Mouse (Mus musculus) thymus, adult 2 months (tissue): ENCODE measurements around the gene Traf3. TPM values are rescaled to one million over a fixed set of nuclear protein-coding genes. Genes with fewer than 3 reads are reported as not detected.

Experiments used
- DNase-seq: peaks from one replicate; pipeline ENCODE4 v3.0.0; 2021
- H3K27ac ChIP-seq: fragments of 200-500 bp; 2 replicates; pipeline ENCODE4 v1.5.1; 2012; ENCODE audit warnings: low read length, control low read depth; ENCODE audit not compliant: control insufficient read depth, insufficient read depth
- H3K27me3 ChIP-seq: fragments of 200-500 bp; 2 replicates; pipeline ENCODE4 v1.6.1; 2012; ENCODE audit warnings: mild to moderate bottlenecking, low read length, moderate library complexity, mixed read lengths; ENCODE audit not compliant: control insufficient read depth, insufficient read depth
- H3K36me3 ChIP-seq: fragments of 200-500 bp; 2 replicates; pipeline ENCODE4 v1.6.1; 2012; ENCODE audit warnings: mild to moderate bottlenecking, low read length, moderate library complexity; ENCODE audit not compliant: control insufficient read depth, insufficient read depth
- H3K4me1 ChIP-seq: fragments of 200-500 bp; replicated peaks from 2 replicates; pipeline ENCODE4 v1.6.1; 2012; ENCODE audit warnings: low read length; ENCODE audit not compliant: control insufficient read depth, insufficient read depth
- H3K4me3 ChIP-seq: fragments of 200-500 bp; 2 replicates; pipeline ENCODE4 v1.5.1; 2012; ENCODE audit warnings: mild to moderate bottlenecking, low read length, control low read depth, moderate library complexity; ENCODE audit not compliant: control insufficient read depth, insufficient read depth
- CTCF ChIP-seq: fragments of 200-500 bp; IDR thresholded peaks from 2 replicates; pipeline ENCODE4 v1.5.1; 2012; ENCODE audit warnings: mild to moderate bottlenecking, control low read depth, low read length, moderate library complexity, borderline replicate concordance; ENCODE audit not compliant: control insufficient read depth, poor library complexity, insufficient read depth; ENCODE audit errors: extremely low read depth
- POLR2A ChIP-seq: fragments of 200-500 bp; IDR thresholded peaks from 2 replicates; pipeline ENCODE4 v1.6.1; 2012; ENCODE audit warnings: mild to moderate bottlenecking, low read length, control low read depth, moderate library complexity; ENCODE audit not compliant: control insufficient read depth, poor library complexity, insufficient read depth; ENCODE audit errors: extremely low read depth
- WGBS: fragments of 180-500 bp; shearing (Covaris S2); methylation state at CpG from one replicate; pipeline ENCODE4 v1.1.7; 2018; 5-methylcytosine and 5-hydroxymethylcytosine counted together
- polyA plus RNA-seq: library from polyadenylated mRNA; depleted of rRNA; stranded (reverse); fragments of >200 nt; gene quantifications from 2 replicates; pipeline ENCODE4 v1.2.3, GENCODE M21; 2012

Gene Traf3
- polyA plus RNA-seq, 1 experiment = 40.2 TPM

DNA sequence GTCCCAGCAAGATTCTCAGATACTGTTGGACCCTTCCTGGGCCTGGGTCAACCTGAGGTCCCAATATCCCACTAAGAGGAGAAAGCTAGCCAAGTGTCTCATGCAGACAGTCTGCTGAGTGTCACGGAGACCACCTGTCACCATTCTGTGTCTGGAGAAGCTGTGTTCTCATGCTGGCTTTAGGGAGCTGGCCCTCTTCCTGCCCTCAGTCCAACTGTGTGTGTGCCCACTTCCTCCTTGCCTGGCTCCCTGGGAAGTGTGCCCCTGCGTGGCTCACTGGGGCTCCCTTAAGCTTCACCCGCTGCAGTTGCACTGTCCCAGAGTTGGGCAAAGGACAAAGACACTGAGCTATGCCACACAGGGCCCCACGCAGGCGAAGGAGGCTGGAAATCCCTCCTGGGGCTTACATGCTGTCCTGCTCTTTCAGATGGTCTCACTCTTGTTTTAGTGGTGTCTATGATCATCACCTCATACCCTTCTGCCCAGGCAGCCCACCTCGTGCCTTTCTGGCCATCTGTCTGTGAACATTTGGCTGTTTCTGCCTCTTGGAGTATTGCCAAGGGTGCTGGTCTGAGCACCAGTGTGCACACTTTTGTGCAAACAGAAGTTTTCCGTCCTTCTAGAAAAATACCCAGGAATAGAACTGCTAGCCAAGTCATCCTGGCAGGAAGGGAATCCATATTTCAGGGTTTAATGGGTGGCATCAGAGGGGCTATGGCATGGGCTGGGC is 13.0 kb upstream of the Traf3 start:
- 40% methylated on average over 7 of the region's 7 CpGs for WGBS
- H3K4me3 ChIP-seq = no peak overlapping the region
- no peaks in the 10 kb centered on the region for H3K36me3 ChIP-seq
- H3K27ac ChIP-seq = no peak overlapping the region
- no peak for DNase-seq
- TF ChIP-seq CTCF (no peak), POLR2A (no peak)
- H3K4me1 ChIP-seq = peaks cover 12% of the 10 kb centered on the region; the same call in 1 of the 2 replicates
- H3K27me3 ChIP-seq = no peaks in the 10 kb centered on the region

DNA sequence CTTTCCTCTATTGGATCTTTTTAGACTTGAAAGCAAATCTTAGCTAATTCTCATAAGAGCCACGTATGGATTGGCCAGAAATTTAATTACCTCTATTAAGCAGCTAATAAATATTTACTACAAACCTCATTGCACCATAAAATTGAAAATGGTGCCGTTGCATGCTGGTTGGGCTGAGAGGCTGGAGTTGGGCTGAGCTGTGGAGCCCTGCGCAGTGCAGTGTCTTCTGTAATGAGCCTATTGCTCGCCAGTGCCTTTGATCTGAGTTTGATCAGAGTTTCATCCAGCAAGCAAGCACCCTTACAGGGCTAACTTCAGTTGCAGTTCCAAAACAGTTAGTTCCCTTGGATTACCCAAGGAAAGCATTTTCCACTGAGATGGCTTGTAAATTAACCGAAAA is 12.2 kb upstream of the Traf3 start:
- H3K4me1 ChIP-seq = peaks cover 14% of the 10 kb centered on the region; the same call in 1 of the 2 replicates
- H3K4me3 ChIP-seq = no peak overlapping the region
- DNase-seq = no peak
- WGBS = 89% methylated on average over 5 of the region's 5 CpGs
- no peaks in the 10 kb centered on the region for H3K36me3 ChIP-seq
- no peak overlapping the region for H3K27ac ChIP-seq
- no peak for TF ChIP-seq POLR2A
- TF ChIP-seq CTCF = no peak
- H3K27me3 ChIP-seq = no peaks in the 10 kb centered on the region

DNA sequence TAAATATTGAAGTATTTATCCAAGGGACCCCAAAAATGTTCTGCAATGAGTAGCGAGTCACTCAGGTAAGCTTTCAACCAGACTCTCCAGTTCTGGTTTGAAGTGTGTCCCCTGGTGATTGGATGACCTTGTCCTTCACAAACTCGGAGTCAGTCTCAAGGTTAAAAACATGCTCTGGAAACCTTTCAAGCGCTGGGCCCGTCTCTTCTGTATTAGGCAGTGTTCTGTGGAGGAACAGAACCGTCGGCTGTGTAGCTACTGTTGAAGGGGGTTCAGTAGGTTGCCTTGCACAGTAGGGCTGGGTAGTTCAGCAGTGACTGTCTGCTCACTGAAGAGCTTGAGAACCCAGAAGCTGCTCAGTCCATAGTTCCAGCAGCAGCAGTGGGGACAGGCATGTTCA is 11.5 kb upstream of the Traf3 start:
- H3K36me3 ChIP-seq = no peaks in the 10 kb centered on the region
- H3K4me3 ChIP-seq = no peak overlapping the region
- TF ChIP-seq CTCF (no peak), POLR2A (no peak)
- 98% methylated on average over 6 of the region's 6 CpGs for WGBS
- no peaks in the 10 kb centered on the region for H3K27me3 ChIP-seq
- peaks cover 15% of the 10 kb centered on the region for H3K4me1 ChIP-seq
- DNase-seq = no peak
- no peak overlapping the region for H3K27ac ChIP-seq

DNA sequence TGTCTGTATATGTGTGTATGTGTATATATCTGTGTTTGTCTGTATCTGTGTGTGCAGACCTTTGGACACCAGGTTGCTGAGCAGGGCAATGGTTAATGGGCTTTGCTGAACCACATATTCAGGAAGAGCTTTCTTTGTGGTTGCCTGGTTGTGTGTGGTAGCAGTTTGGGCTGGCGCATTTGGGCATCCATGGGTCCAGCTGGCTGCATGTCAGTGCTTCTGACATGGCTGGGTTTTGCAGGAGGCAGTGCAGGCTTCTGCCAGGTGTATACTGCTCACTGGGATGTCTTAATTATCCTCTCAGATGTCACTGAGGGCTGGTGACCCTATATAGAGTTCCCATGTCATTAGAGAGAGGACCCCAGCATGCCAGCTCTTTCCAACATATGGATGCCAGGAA is 10.4 kb upstream of the Traf3 start:
- no peak for DNase-seq
- H3K27me3 ChIP-seq = no peaks in the 10 kb centered on the region
- no peak overlapping the region for H3K4me3 ChIP-seq
- no peak for TF ChIP-seq POLR2A
- no peak for TF ChIP-seq CTCF
- no peak overlapping the region for H3K27ac ChIP-seq
- 78% methylated on average over 1 of the region's 1 CpGs for WGBS
- H3K36me3 ChIP-seq = no peaks in the 10 kb centered on the region
- H3K4me1 ChIP-seq = peaks cover 20% of the 10 kb centered on the region

DNA sequence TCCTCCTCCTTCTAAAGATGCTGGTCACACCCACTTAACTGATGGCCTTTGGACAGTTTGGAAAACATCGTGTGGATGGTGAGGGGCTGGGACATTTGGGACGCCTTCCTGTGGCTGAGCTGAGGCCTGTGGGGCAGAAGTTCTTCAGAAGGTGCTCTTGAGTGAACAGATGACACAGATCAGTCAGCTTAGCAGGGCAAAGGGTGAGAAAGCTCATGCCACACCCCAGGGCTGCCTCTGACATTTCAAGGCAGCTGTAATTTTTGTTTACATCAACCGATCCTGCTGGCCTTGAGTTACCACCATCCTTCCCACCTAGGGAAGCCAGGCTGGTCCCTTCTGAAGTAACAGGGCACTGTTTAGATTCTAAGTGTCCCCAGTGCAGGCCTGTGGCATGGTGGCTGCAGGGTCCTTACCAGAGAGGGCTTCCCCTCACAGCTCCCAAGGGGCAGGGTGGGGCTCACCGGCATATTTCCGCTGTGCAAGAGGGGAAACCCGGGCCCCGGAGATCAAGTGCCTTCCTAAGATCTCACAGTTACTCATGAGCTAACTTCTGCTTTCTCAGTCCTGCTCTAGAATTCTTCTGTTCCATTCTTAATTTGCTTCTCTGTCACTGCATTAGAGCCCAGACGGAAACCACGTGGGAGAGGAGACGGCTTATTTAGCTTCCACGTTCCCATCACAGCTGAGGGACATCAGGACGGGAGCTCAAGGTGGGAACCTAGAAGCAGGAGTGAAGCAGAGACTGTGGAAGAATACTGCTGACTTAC is 6.3 kb upstream of the Traf3 start:
- H3K27me3 ChIP-seq = no peaks in the 10 kb centered on the region
- peak; percentile 79 for DNase-seq
- H3K4me3 ChIP-seq = peak overlapping the region; percentile 10; the same call in 1 of the 2 replicates
- peaks cover 38% of the 10 kb centered on the region for H3K4me1 ChIP-seq
- WGBS = 5% methylated on average over 12 of the region's 12 CpGs
- no peaks in the 10 kb centered on the region for H3K36me3 ChIP-seq
- TF ChIP-seq POLR2A = peak; percentile 37; the same call in 1 of the 2 replicates
- no peak for TF ChIP-seq CTCF
- H3K27ac ChIP-seq = peak overlapping the region; percentile 83

DNA sequence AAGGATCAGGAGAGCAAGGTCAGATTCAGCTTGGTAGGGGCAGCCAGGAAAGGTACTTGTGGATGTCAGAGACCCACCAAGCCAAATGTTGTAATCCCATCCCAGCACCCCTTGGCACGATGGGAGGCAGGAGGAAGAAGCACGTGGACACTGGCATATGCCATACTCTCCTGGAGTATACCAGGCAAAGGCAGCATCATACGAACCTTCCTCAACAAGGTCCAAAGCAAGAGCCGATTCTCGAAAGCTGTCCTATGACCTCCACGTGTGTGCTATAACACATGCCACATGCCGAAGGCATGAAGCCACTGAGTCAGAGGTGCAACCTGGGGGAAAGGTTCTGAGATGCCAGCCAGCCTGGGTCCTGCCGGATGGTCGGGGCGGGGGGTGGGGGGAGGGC is 5.3 kb upstream of the Traf3 start:
- H3K4me3 ChIP-seq = no peak overlapping the region
- no peak for DNase-seq

More for the DNA sequence above, 5.3 kb upstream of the Traf3 start:
- Histone ChIP-seq H3K27me3 (no peaks in the 10 kb centered on the region), H3K27ac (no peak overlapping the region), H3K36me3 (no peaks in the 10 kb centered on the region), H3K4me1 (peaks cover 48% of the 10 kb centered on the region)
- WGBS = 94% methylated on average over 10 of the region's 10 CpGs
- no peak for TF ChIP-seq CTCF
- TF ChIP-seq POLR2A = no peak
